Mouse (Mus musculus): ENCODE measurements around the gene Rab3gap2.

DNA sequence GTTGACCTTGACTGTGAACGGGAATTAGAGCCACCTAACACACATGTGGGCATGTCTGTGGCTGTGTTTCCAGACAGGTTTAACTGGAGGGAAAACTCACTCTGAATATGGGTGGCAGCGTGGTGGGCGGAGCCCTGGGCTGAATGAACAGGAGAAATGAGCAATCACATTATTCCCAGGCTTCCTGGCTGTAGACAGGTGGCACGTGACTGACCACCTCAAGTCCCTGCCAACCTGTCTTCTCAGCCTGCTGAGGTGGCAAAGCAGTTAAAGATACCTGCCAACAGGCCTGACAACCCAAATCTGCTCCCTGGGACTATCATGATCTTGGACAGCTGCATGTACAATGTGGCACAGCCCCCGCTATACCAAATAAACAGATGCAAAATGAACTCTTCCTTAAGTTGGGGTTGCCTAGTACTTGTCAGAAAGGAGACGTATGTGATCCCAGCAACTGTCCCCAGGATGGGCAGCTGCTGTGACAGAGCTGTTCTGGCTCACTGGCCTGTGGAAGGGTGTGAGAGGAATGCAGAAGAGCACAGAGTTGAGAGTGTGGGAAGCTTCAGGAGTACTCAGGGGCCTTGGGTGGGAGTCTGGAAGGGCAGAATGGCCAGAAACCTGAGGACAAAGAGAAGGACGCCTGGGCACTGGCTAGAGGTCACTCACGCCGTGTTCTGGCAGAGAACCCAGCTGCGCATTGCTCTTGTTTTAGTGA lies 88.9 kb downstream of the Rab3gap2 start:
- TF ChIP-seq POLR2A (IDR thresholded peaks at IDR 0.05; ENCODE audit: low read depth, low read length): no peak
- TF ChIP-seq ZKSCAN1 (IDR thresholded peaks at IDR 0.05; ENCODE audit: borderline replicate concordance, low read depth, low read length): no peak
- no peak for TF ChIP-seq CHD2 (IDR thresholded peaks at IDR 0.05; ENCODE audit: low read length)
- no peak for TF ChIP-seq CTCF (conservative IDR thresholded peaks at IDR 0.05 in 1 of 2, IDR thresholded peaks at IDR 0.05 in 1 of 2; ENCODE audit: low read depth in 2 of 2, low read length in 2 of 2)
- TF ChIP-seq JUN (IDR thresholded peaks at IDR 0.05; ENCODE audit: insufficient read depth, low read depth, low read length): no peak
- no peak for TF ChIP-seq SMC3 (IDR thresholded peaks at IDR 0.05; ENCODE audit: low read depth, low read length)
- no peak for TF ChIP-seq ZC3H11A (IDR thresholded peaks at IDR 0.05; ENCODE audit: low read depth, low read length)
- TF ChIP-seq CHD1 (IDR thresholded peaks at IDR 0.05; ENCODE audit: low read depth, low read length): no peak
